Mouse (Mus musculus): Measurements from ENCODE around the gene Tiam2.

The Tiam2 gene

DNA sequence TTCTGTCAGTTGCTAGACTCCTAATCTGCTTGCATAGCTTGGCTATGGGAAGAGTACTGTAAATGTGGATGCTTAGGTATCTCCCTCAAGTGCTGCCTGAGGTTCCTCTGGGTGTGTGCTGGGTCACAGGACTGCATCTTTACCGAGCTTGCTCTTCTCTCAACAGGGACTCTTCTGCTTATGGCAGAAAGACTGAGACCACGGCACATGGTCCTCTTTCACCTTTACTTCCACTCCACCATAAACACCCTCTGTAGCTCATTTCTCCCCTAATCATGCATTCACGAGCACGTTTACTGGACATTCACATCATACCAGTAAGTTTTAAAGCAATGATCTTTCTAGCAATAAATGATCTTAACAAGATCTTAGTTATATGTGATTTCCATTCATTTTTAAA, 63.4 kb downstream of the Tiam2 start:
- DNase-seq (ENCODE audit: inconsistent age in 2 of 2, low spot score in 1 of 2) = no peak

DNA sequence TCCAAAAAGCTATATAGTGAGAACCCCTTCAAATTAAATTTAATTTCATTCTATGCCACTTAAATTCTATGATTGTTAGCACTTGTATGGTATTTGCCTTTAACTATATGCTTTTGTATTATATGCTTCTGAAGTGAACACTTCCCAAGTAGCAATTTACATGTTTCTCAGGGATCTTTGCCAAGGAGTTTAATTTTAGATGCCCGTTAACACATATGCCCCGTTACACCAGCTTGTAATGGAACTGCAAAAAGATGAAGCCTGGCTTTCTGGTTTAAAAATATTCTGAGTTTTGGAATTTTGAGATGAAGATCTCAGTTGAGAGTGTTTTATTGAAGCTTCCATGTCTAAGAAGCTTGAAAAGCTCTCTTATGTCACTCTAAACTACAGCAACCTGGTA, 67.6 kb downstream of the Tiam2 start:
- DNase-seq (ENCODE audit: inconsistent age in 2 of 2, low spot score in 1 of 2) = no peak

DNA sequence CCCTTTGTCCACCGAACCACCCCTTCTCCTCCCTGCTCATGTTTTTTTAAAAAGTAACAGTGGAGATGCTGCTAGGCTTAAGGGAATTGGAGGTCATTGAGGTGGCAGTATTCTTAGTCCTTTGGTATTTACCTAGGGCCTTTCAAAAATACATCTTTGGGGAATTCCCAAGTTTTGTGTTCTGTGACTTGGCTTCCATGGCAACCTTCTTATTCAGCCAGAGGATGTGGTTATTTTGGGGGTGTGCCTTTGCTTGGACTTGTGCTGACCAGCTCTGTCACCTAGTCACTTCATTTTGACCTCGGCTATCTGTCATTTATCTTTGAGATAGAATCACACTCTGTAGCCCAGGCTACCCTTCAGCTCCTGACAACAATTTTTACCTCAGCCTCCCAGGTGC, 68.6 kb downstream of the Tiam2 start:
- DNase-seq (ENCODE audit: inconsistent age in 2 of 2, low spot score in 1 of 2) = no peak

DNA sequence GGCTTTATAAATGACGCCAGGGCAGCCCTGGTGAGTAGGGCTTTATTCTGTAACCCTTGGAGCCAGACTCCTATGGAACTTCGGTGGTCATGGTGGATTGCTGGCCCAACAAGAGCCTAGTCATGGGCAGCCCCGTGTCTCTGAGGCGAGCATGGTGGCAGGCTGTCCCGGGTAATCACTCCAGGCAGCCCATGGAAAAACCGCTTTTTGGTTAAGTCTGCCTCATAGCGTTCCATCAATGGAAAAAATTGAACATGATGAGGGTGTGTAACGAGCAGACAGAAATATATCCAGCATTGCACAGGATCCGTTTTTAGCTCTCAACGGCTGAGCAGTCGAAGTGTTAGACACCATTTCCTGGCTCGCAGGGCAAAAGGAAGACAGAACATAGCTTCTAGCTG, 70.5 kb downstream of the Tiam2 start:
- no peak for DNase-seq (ENCODE audit: inconsistent age in 2 of 2, low spot score in 1 of 2)

DNA sequence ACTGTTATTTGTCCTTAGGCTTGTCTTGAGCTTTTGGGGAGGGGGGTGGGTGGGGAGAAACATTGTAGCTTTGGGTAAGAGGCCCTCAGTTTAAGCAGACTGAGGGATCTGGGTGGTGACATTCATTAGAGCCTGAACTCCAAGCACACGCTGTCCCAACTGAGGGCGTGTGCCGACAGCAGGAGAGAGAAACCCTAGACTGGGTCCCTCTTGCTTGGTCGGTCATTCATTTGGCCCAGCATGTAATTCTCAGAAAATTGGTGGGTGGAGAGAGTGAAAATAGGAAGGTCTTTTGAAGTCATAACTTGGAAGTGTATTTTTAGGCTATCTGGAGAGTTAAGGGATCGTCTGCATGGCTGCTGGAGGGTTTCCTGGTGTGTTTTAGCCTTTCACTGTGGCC, 71.5 kb downstream of the Tiam2 start:
- DNase-seq (ENCODE audit: inconsistent age in 2 of 2, low spot score in 1 of 2) = no peak

DNA sequence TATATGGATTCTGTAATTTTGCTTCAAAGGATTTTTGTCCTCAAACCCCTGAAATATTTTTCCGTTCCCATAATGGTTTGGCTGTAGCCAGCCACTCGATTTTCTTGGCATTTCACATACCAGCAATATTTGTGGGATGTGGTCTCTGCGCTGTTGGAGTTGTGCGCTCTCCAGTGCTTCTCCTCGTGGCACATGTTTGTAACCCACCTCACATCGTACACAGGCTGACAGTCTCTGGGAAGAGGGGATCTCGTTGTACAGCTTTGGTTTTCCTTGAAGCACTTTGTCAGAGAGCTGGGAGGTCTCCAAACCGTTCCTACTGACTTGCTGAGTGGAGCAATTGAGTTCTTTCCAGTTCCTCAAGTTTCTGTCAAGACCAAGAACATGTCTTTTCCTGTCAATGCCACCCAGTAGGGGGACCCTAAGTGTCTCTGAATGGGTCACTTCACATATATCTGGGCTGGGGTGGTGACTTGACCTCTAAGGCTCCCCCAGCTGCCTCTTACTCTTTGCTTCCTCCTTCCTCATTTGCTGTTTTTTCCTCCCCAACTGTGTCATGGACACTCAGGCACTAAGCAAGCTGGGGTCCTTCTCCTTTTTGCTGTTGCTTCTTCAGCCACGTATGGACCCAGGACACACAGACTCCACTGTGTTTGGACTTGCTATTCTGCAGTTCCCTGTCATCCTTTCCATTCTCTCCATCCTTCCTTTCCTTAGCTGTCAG, 79.1 kb downstream of the Tiam2 start:
- DNase-seq (ENCODE audit: inconsistent age in 2 of 2, low spot score in 1 of 2) = no peak

DNA sequence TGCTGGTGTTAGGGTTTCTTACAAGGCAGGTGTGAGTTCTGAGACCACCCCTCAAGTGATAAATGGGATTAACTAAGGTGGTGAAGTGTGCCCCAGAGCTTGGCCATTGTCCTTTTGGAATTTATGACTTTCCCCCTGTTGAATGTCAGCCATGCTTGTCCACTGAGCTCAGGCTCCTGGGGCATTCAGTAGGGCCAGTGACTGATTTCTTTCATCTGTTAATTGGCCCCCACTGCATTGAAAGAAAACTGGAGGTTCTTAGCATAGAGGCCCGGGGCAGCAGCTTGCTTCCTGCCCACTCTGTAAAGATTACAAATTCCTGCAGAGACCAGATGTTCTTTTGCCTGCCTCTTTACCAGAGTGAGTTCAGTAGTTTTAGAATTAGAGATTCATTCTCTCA, 80.7 kb downstream of the Tiam2 start:
- DNase-seq (ENCODE audit: inconsistent age in 2 of 2, low spot score in 1 of 2) = no peak

DNA sequence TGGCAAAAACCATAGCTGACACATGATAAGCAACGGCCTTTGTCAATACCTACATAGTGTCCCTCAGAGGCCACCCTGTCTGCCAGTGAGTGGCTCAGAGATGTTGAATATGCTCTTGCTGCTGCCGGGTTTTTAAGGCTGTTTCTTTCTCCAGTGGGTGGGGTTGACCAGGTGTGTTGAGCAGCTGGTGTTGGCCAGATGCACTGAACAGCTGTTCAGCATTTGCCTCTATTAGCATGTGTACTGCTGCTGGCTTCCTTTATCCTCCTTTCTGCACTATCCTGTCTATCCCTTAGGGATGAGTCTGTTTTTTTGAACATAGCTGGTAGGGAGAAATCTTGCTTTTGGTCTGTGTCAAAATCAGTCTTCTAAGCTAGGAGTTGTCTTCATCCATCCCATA, 83.9 kb downstream of the Tiam2 start:
- DNase-seq (ENCODE audit: inconsistent age in 2 of 2, low spot score in 1 of 2) = no peak

DNA sequence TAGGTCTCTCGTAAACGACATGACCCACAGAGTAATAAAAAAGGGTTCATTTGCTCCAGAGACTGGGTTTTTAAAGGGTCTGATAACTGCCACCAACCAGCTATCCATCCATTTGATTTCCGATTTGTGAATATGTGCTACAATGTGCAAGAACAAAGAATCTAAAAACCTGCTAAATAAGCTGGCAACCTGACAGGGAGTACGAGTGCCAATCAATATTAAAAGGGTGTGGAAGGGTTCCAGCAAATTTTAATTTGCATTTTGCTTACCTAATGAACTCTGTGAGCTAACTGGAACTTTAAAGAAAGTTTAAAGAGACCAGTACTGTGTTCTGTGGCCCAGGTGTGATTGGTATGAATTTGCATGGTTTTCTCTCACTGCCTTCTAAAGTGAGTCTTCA, 86.4 kb downstream of the Tiam2 start:
- DNase-seq (ENCODE audit: inconsistent age in 2 of 2, low spot score in 1 of 2) = no peak

DNA sequence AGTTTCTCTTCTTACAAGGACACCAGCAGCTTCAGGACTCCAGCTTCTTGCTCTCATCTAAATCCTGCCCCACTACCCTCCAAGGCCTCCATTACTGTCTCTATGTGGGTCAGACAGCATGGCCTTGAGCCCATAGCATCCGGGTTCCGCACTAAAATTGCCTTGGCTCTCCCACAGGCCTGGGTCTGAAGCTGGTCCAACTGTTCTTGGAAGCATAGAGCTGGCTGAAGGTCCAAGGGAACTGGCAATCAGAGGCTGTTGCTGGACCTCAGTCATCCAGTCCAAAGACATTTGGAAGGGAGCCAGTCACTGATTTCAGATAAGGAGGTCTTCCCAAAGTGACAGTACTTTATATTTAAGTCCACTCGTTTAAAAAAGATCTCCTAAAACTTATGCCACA, 89.2 kb downstream of the Tiam2 start:
- DNase-seq (ENCODE audit: inconsistent age in 2 of 2, low spot score in 1 of 2) = peak; percentile 62 to 93

DNA sequence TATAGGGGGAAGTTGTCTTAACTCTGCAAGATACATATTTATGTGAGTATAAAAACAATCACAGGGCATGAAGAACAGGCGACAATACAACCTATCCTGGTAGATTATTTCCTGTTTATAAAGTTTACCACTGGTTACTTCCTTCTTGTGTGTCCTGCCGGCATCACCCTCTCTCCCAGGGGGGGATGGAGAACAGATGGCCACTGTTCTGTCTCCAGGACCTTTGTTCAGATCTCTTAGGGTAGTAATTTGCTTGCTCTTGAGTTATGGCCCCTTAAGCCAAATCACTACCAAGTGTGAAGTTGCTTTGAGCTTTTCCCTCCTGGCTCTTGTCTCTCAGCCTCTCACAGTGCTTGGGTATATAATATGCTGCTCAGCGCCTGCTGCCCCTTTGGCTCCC, 90.0 kb downstream of the Tiam2 start:
- no peak for DNase-seq (ENCODE audit: inconsistent age in 2 of 2, low spot score in 1 of 2)

DNA sequence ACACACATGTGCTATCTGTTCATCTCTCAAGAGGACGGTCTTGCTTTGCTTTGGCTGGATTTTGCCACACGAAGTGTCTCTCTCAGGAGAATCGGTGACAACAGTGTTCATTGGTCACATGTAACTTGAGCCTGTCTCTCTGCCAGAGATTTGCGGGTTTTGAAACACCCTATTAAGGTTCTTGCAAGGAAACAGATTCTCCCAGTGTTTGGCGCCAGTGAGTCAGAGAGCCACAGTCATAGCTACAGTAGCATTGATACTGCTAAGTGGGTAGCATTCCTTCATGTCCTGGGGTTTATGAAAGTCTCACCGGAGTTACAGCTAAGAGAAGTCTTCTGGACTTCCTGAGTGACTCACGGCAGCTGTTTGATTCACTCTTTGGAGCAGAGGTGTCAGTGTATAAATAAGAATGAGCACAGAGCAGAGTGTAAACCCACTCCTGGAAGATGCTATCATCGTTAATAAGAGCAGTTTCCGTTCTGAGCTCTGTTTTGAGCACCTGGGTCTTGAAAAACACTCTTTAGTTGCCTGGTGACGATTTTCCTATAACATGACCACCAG, 93.1 kb downstream of the Tiam2 start:
- peak in 1 of 2 experiments; percentile 64 for DNase-seq (ENCODE audit: inconsistent age in 2 of 2, low spot score in 1 of 2)

DNA sequence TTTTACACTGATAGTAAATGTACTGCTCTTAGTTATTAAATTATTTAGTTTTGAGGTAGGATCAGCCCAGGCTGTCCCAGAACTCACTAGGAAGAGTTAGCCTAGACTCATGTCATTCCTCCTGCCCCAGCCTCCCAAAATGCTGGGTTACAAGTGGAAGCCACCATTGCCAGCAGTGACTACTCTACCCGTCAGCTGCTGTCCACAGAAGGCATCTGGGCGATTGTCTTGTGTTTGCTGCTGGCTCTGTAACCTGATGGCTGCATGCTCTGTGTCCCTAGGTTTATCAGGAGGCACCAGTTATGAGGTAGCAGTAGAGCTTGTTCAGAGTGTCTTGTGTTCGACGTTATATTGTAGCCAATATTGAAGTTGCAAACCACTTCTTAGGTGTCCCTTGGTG, 93.8 kb downstream of the Tiam2 start:
- no peak for DNase-seq (ENCODE audit: inconsistent age in 2 of 2, low spot score in 1 of 2)

DNA sequence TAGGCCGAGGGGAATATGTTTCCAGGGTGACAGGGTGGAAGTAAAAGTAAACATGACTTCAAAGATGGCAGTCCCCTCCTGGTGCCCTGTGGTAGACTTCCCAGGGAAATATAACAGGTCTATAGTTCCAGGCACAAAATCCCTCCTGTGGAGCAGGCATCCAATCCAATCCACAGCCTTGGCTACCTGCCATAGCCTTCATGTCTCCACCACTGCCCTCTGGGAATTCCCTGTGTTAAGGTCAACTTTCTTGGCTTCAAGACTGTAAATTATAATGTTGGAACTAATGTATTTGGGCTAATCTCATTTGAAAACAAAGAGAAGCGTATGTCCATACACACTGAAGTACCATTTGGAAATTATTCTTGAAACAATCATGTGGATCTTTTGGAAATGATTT, 97.0 kb downstream of the Tiam2 start:
- DNase-seq (ENCODE audit: inconsistent age in 2 of 2, low spot score in 1 of 2) = peak; percentile 19 to 77

DNA sequence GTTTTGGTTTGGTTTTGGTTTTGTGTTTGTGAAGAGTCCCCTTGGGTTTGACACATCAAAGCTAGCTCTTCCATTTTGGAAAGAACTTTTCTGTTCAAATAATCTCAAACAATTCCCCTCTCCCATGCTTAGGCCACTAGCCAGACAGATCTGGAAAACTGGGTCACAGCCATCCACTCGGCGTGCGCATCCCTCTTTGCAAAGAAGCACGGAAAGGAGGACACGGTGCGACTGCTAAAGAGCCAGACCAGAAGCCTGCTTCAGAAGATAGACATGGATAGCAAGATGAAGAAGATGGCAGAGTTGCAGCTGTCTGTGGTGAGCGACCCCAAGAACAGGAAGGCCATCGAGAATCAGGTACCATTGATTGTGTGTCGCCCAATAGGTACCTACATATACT, 102.3 kb downstream of the Tiam2 start:
- no peak for DNase-seq (ENCODE audit: inconsistent age in 2 of 2, low spot score in 1 of 2)

DNA sequence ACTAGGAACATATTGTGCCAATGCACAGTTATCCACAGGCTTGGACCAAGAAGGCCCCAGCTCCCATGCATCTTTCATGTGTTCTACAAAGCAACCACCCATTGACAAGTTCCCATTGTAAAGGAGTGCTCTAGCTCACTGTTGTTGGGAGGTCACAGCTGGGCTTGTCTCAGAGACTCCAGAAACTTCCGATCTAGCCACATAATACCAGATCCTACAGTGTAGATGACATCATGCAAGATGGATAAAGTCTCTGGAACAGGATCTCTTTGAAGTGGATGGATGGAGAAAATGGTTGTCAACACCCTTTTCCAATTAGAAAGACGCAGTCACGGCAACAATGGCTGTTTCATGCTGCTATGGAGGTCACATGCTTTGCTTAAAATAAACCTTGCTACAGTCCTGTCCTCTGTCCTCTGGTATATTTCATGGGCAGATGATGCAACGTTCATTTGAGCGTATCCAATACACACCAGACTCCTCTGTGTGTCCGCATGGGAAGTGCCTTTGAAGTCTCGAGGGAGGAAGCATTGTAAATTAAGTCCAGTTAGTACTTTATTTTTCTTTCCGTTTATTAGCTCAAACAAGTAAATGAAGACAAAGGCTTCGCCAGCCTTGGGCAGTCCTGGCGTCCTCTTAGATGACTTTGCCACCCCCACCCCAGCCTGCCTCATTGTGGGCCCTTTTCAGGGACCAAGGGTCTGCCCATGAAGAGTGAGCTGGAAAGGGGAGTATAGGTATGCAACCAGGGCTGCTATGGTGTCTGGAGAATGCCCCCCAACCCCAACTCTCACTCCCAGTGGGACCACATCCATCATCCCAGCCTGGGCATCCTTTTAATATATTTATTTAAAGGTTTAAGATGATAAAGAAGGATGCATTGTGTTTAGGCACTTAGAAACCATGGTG, 106.5 kb downstream of the Tiam2 start:
- DNase-seq (ENCODE audit: inconsistent age in 2 of 2, low spot score in 1 of 2) = no peak

DNA sequence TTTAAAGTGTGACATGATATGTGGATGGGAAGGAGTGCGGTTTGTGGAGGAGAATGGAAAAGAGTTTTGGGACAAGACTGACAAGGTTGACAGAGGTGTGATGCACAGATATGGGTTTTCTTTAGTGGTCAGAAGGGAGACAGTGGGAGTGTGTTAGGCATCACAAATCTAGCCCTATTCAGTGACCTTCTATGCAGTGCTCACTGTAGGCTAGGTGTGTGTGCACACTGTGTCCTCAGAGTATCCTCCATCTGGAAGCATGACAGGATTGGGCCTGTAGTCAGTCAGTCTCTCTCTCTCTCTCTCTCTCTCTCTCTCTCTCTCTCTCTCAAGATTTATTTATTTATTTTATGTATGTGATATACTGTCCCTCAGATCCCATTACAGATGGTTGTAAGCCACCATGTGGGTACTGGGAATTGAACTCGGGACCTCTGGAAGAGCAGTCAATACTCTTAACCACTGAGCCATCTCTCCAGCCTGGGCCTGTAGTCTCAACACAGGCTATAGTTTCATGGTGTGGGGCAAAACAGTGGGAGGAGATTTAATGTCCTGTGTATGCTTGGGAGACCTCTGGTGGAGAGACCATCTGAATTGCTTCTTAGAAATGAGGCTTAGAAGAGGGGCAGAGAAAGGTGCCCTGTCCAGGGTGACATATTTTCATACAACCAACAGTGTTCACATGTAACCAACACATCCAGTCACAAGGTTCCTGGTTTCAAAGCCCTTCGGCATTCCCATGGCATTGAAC, 107.3 kb downstream of the Tiam2 start:
- no peak for DNase-seq (ENCODE audit: inconsistent age in 2 of 2, low spot score in 1 of 2)

DNA sequence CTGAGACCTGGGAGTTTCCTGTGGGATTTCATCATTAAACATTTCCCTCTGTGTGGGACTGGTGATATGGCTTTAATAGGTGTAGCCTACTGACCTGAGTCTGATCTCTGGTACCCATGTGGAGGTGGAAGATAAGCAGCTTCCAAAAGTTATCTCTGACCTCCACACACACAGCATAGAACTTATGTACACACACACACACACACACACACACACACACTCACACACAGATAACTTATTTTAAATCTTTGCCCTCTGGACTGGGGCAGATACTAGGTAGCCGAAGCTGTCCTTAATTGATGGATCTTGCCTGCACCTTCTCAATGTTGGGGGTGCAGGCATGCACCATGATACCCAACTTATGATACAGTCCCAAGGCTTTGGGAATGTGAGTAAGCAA, 108.9 kb downstream of the Tiam2 start:
- no peak for DNase-seq (ENCODE audit: inconsistent age in 2 of 2, low spot score in 1 of 2)

DNA sequence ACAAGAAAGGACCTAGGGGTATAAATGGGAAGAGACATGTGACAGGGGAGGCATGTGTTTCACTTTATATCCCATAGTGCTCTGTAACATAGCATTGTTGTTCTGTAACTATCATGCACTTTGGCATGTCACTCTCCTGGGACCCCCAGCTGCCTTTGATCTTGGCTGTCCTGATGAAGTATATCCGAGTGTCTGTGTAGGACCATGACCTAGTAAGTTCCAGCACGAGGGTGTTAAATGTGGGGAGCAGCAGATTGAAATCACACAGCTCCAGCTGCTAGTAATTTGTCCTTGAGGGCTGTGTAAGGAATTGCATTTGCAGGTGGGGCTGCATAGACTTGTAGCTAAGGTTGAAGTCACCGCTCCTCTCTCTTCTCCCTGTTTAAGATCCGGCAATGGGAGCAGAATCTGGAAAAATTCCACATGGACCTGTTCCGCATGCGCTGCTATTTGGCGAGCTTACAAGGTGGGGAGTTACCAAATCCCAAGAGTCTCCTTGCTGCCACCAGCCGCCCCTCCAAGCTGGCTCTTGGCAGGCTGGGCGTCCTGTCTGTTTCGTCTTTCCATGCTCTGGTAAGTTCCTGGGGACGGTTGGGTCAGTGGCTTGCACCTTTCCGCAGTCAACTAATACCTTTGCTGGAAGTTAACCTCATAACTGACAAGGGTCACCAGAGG, 110.6 kb downstream of the Tiam2 start:
- no peak for DNase-seq (ENCODE audit: inconsistent age in 2 of 2, low spot score in 1 of 2)

DNA sequence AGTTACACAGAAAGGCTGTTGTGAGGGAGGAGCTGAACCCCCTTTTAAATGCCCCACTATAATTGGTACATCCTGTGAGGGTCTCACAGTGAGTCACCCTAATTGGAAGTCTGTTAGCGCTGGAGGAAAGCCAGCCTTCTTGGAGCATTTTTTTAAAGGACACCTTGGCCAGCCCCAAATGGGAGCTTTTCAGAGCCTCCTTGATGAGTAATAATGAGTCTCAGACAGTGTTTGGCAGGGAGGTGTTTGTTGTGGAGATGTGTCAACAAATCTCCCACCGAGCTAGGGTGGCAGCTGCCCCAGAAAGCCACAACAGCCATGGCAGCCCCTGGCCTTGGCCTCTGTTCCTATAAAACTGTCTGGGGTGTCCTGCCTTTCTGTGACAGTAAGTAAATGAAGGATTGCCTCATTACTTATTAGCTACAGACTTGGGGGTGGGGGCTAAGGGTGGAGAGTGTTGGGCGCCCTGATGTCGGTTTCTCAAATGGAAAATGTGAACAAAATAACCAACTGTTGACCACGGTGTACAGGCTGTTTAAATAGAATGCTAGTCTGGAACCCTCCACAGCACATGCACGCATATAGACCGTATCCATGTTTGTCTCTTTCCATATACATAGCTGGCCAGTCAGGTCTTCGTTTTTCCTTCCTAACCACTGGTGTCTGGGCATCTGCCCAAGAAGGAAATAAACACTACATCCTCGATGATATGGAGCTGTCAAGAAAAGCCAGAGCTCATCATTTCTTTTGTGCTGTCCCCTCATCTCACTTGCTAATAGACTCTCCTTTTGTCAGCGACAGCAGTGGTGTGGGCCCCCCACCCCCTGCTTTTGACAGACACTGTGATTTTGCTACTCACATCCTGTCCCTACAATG, 116.4 kb downstream of the Tiam2 start:
- no peak for DNase-seq (ENCODE audit: inconsistent age in 2 of 2, low spot score in 1 of 2)

All from adrenal gland, adult (tissue).